Mouse (Mus musculus) forebrain, embryonic 16.5 days (tissue): ENCODE data around the gene Ppm1n. TPM values are rescaled to one million over a fixed set of nuclear protein-coding genes. Genes with fewer than 3 reads are reported as not detected.

Source experiments
- ATAC-seq: fragments of 200-750 bp; cut with Nextera tagmentation; 2 replicates; pipeline ENCODE4 v1.8.0; 2017; ENCODE audit warnings: mild to moderate bottlenecking, moderate library complexity
- H3K27ac ChIP-seq: fragments of 300-500 bp; sonication (generic); 2 replicates; pipeline ENCODE4 v1.5.1; 2014; ENCODE audit warnings: low read length, control low read depth
- H3K27me3 ChIP-seq: fragments of 300-500 bp; sonication (generic); replicated peaks from 2 replicates; pipeline ENCODE4 v1.6.1; 2014; ENCODE audit warnings: low read length; ENCODE audit not compliant: control insufficient read depth, insufficient read depth
- H3K36me3 ChIP-seq: fragments of 300-500 bp; sonication (generic); 2 replicates; pipeline ENCODE4 v1.6.1; 2014; ENCODE audit not compliant: control insufficient read depth, insufficient read depth
- H3K4me1 ChIP-seq: fragments of 300-500 bp; sonication (generic); replicated peaks from 2 replicates; pipeline ENCODE4 v1.6.1; 2014; ENCODE audit warnings: low read length; ENCODE audit not compliant: control insufficient read depth, insufficient read depth
- H3K4me2 ChIP-seq: fragments of 300-500 bp; sonication (generic); 2 replicates; pipeline ENCODE4 v1.6.1; 2014; ENCODE audit warnings: mild to moderate bottlenecking, low read length, control low read depth
- H3K4me3 ChIP-seq: fragments of 300-500 bp; sonication (generic); replicated peaks from 2 replicates; pipeline ENCODE4 v1.5.1; 2014; ENCODE audit warnings: mild to moderate bottlenecking, low read length, control low read depth
- H3K9ac ChIP-seq: fragments of 300-500 bp; sonication (generic); replicated peaks from 2 replicates; pipeline ENCODE4 v1.6.1; 2014; ENCODE audit warnings: low read depth, low read length, control low read depth
- H3K9me3 ChIP-seq: fragments of 300-500 bp; sonication (generic); 2 replicates; pipeline ENCODE4 v1.6.1; 2016; ENCODE audit warnings: low read length; ENCODE audit not compliant: control insufficient read depth
- WGBS: fragments of 180-500 bp; shearing (Covaris S2); extraction: QIAGEN DNeasy Blood & Tissue Kit; methylation state at CpG from one replicate; pipeline ENCODE4 v1.1.7; 2014; 5-methylcytosine and 5-hydroxymethylcytosine counted together
- polyA plus RNA-seq: library from polyadenylated mRNA; unstranded; fragments of >200 nt; fragmentation: Nextera tagmentation; extraction: Ambion mirVana; gene quantifications from 2 replicates; pipeline ENCODE4 v1.2.1, GENCODE M21; 2015

Ppm1n gene
- polyA plus RNA-seq, 1 experiment from 2014 or later, result 0.61 TPM

GRCm38 (mm10) chr7:19265147-19265546 is 14.7 kb downstream of the Ppm1n start:
- no peak overlapping the region for H3K4me2 ChIP-seq
- no peak overlapping the region for H3K27ac ChIP-seq
- H3K9me3 ChIP-seq, result no peaks in the 10 kb centered on the region
- H3K27me3 ChIP-seq, result no peaks in the 10 kb centered on the region
- peaks cover 13% of the 10 kb centered on the region for H3K4me1 ChIP-seq
- no peak for ATAC-seq
- H3K36me3 ChIP-seq, result peaks cover 14% of the 10 kb centered on the region
- WGBS, result 86% methylated on average over 7 of the region's 7 CpGs
- H3K4me3 ChIP-seq, result no peak overlapping the region
- H3K9ac ChIP-seq, result no peak overlapping the region

- H3K36me3 ChIP-seq, result peaks cover 20% of the 10 kb centered on the region
- H3K4me1 ChIP-seq, result no peaks in the 10 kb centered on the region
- no peak overlapping the region for H3K4me2 ChIP-seq
- 68% methylated on average over 3 of the region's 3 CpGs for WGBS
- no peak overlapping the region for H3K9ac ChIP-seq
- H3K27ac ChIP-seq, result no peak overlapping the region
- H3K9me3 ChIP-seq, result no peaks in the 10 kb centered on the region
- no peak overlapping the region for H3K4me3 ChIP-seq
- no peak for ATAC-seq
- H3K27me3 ChIP-seq, result no peaks in the 10 kb centered on the region
These were observed 21.5 kb downstream of the Ppm1n start for GRCm38 (mm10) chr7:19258336-19258735.

- no peak overlapping the region for H3K4me3 ChIP-seq
- WGBS, result 32% methylated on average over 11 of the region's 11 CpGs
- H3K9me3 ChIP-seq, result no peaks in the 10 kb centered on the region
- no peak overlapping the region for H3K4me2 ChIP-seq
- no peak overlapping the region for H3K9ac ChIP-seq
- peaks cover 16% of the 10 kb centered on the region for H3K36me3 ChIP-seq
- H3K27ac ChIP-seq, result no peak overlapping the region
- ATAC-seq, result peak; percentile 62; the same call in 1 of the 2 replicates
- H3K4me1 ChIP-seq, result no peaks in the 10 kb centered on the region
- H3K27me3 ChIP-seq, result no peaks in the 10 kb centered on the region
These were observed 22.4 kb downstream of the Ppm1n start for GRCm38 (mm10) chr7:19257390-19258022.

- Histone ChIP-seq H3K27me3 (no peaks in the 10 kb centered on the region), H3K9ac (no peak overlapping the region), H3K4me1 (no peaks in the 10 kb centered on the region), H3K36me3 (peaks cover 16% of the 10 kb centered on the region), H3K9me3 (no peaks in the 10 kb centered on the region), H3K4me2 (no peak overlapping the region), H3K4me3 (no peak overlapping the region), H3K27ac (no peak overlapping the region)
- ATAC-seq, result no peak
- 89% methylated on average over 7 of the region's 7 CpGs for WGBS
These were observed 23.3 kb downstream of the Ppm1n start for GRCm38 (mm10) chr7:19256567-19256966.

GRCm38 (mm10) chr7:19255395-19255794 is 24.5 kb downstream of the Ppm1n start:
- no peak for ATAC-seq
- WGBS, result 92% methylated on average over 17 of the region's 17 CpGs
- Histone ChIP-seq H3K9me3 (no peaks in the 10 kb centered on the region), H3K36me3 (peaks cover 13% of the 10 kb centered on the region), H3K9ac (no peak overlapping the region), H3K4me3 (no peak overlapping the region), H3K27me3 (no peaks in the 10 kb centered on the region), H3K4me1 (no peaks in the 10 kb centered on the region), H3K27ac (no peak overlapping the region), H3K4me2 (no peak overlapping the region)

GRCm38 (mm10) chr7:19253437-19253836 is 26.4 kb downstream of the Ppm1n start:
- Histone ChIP-seq H3K36me3 (peaks cover 10% of the 10 kb centered on the region), H3K9ac (no peak overlapping the region), H3K27me3 (no peaks in the 10 kb centered on the region), H3K9me3 (no peaks in the 10 kb centered on the region), H3K4me3 (no peak overlapping the region), H3K27ac (no peak overlapping the region), H3K4me2 (no peak overlapping the region), H3K4me1 (no peaks in the 10 kb centered on the region)
- ATAC-seq, result no peak
- 63% methylated on average over 5 of the region's 5 CpGs for WGBS

GRCm38 (mm10) chr7:19252078-19252477 is 27.8 kb downstream of the Ppm1n start:
- Histone ChIP-seq H3K9me3 (no peaks in the 10 kb centered on the region), H3K4me3 (no peak overlapping the region), H3K27me3 (no peaks in the 10 kb centered on the region), H3K9ac (no peak overlapping the region), H3K4me2 (no peak overlapping the region), H3K4me1 (no peaks in the 10 kb centered on the region), H3K36me3 (no peaks in the 10 kb centered on the region), H3K27ac (no peak overlapping the region)
- 85% methylated on average over 4 of the region's 4 CpGs for WGBS
- no peak for ATAC-seq

- Histone ChIP-seq H3K4me3 (no peak overlapping the region), H3K36me3 (0 out of 2 replicates have a peak, but pooled peaks cover 2% of the 10 kb centered on the region), H3K27me3 (no peaks in the 10 kb centered on the region), H3K4me2 (no peak overlapping the region), H3K4me1 (no peaks in the 10 kb centered on the region), H3K9me3 (no peaks in the 10 kb centered on the region), H3K27ac (no peak overlapping the region), H3K9ac (no peak overlapping the region)
- ATAC-seq, result no peak
- WGBS, result 94% methylated on average over 2 of the region's 2 CpGs
These were observed 32.4 kb downstream of the Ppm1n start for GRCm38 (mm10) chr7:19247511-19247910.

GRCm38 (mm10) chr7:19246855-19247254 is 33.0 kb downstream of the Ppm1n start:
- no peak overlapping the region for H3K4me3 ChIP-seq
- no peaks in the 10 kb centered on the region for H3K27me3 ChIP-seq
- no peak overlapping the region for H3K27ac ChIP-seq
- 0 out of 2 replicates have a peak, but pooled peaks cover 2% of the 10 kb centered on the region for H3K36me3 ChIP-seq
- no peak for ATAC-seq
- 96% methylated on average over 1 of the region's 1 CpGs for WGBS
- H3K4me2 ChIP-seq, result no peak overlapping the region
- H3K9me3 ChIP-seq, result no peaks in the 10 kb centered on the region
- H3K9ac ChIP-seq, result no peak overlapping the region
- no peaks in the 10 kb centered on the region for H3K4me1 ChIP-seq

GRCm38 (mm10) chr7:19245083-19245482 is 34.8 kb downstream of the Ppm1n start:
- no peak overlapping the region for H3K9ac ChIP-seq
- no peaks in the 10 kb centered on the region for H3K27me3 ChIP-seq
- no peak overlapping the region for H3K27ac ChIP-seq
- H3K4me2 ChIP-seq, result no peak overlapping the region
- no peak for ATAC-seq
- no peaks in the 10 kb centered on the region for H3K9me3 ChIP-seq
- no peaks in the 10 kb centered on the region for H3K4me1 ChIP-seq
- H3K4me3 ChIP-seq, result no peak overlapping the region
- H3K36me3 ChIP-seq, result 0 out of 2 replicates have a peak, but pooled peaks cover 2% of the 10 kb centered on the region
- WGBS, result 86% methylated on average over 3 of the region's 3 CpGs
